Mouse (Mus musculus) MEL (cell line): ENCODE results near the gene Grin2d.

Experiments used
- CTCF ChIP-seq, 3 experiments: IDR thresholded peaks in 2 of 3; conservative IDR thresholded peaks in 1 of 3; 2 replicates each; pipeline ENCODE4 v1.5.1; 2011 to 2012; ENCODE audit warnings: low read length in 3 of 3, low read depth in 2 of 3, mild to moderate bottlenecking in 2 of 3, improper control_type of control experiment in 1 of 3, inconsistent platforms in 1 of 3, mixed read lengths in 1 of 3, moderate library complexity in 1 of 3; ENCODE audit not compliant: control insufficient read depth in 1 of 3, insufficient read depth in 1 of 3, poor library complexity in 1 of 3, severe bottlenecking in 1 of 3
- JUND ChIP-seq: IDR thresholded peaks from 2 replicates; pipeline ENCODE4 v1.6.1; 2011; ENCODE audit warnings: low read depth, mild to moderate bottlenecking, improper control_type of control experiment, low read length
- USF1 ChIP-seq: IDR thresholded peaks from 2 replicates; pipeline ENCODE4 v1.6.1; 2014; ENCODE audit warnings: low read depth, mild to moderate bottlenecking, inconsistent platforms, low read length, improper control_type of control experiment, moderate library complexity
- USF2 ChIP-seq, 2 experiments: IDR thresholded peaks; 2 replicates each; pipeline ENCODE4 v1.6.1; 2011 to 2012; ENCODE audit warnings: improper control_type of control experiment in 2 of 2, low read length in 2 of 2, borderline replicate concordance in 1 of 2, inconsistent platforms in 1 of 2, low read depth in 1 of 2, mild to moderate bottlenecking in 1 of 2; ENCODE audit not compliant: insufficient read depth in 1 of 2

- TF ChIP-seq USF1 (no peak), USF2 (IDR thresholded peaks at IDR 0.05; ENCODE audit: borderline replicate concordance in 1 of 2, insufficient read depth in 1 of 2, low read depth in 1 of 2, low read length in 2 of 2) (no peak), CTCF (IDR thresholded peaks at IDR 0.05 in 2 of 3, conservative IDR thresholded peaks at IDR 0.05 in 1 of 3; ENCODE audit: control insufficient read depth in 1 of 3, insufficient read depth in 1 of 3, low read depth in 2 of 3, low read length in 3 of 3, poor library complexity in 1 of 3, severe bottlenecking in 1 of 3) (no peak), JUND (no peak)
These were observed 13.7 kb downstream of the Grin2d start for GRCm38 (mm10) chr7:45864435-45864834.
